Mouse (Mus musculus) cerebellum, adult 11 months (tissue): ENCODE data around the gene Apbb2.

ENCODE experiments used
- DNase-seq: peaks from one replicate; pipeline ENCODE4 v3.0.0; 2022

Gene Apbb2

GRCm38 (mm10) chr5:66545573-66546141, 72.9 kb downstream of the Apbb2 start:
- no peak for DNase-seq

GRCm38 (mm10) chr5:66543761-66544160, 74.8 kb downstream of the Apbb2 start:
- DNase-seq: no peak

- no peak for DNase-seq
Observed at GRCm38 (mm10) chr5:66543344-66543743, 75.2 kb downstream of the Apbb2 start.

GRCm38 (mm10) chr5:66542521-66542920, 76.1 kb downstream of the Apbb2 start:
- no peak for DNase-seq

GRCm38 (mm10) chr5:66541385-66541784, 77.2 kb downstream of the Apbb2 start:
- no peak for DNase-seq

- no peak for DNase-seq
Observed at GRCm38 (mm10) chr5:66540246-66540645, 78.3 kb downstream of the Apbb2 start.

- no peak for DNase-seq
Observed at GRCm38 (mm10) chr5:66537811-66538210, 80.8 kb downstream of the Apbb2 start.

GRCm38 (mm10) chr5:66536696-66537358, 81.8 kb downstream of the Apbb2 start:
- DNase-seq: no peak

GRCm38 (mm10) chr5:66535566-66536236, 82.9 kb downstream of the Apbb2 start:
- DNase-seq: no peak

GRCm38 (mm10) chr5:66533711-66534425, 84.7 kb downstream of the Apbb2 start:
- no peak for DNase-seq

- peak; percentile 50 for DNase-seq
Observed at GRCm38 (mm10) chr5:66532827-66533226, 85.8 kb downstream of the Apbb2 start.

- no peak for DNase-seq
Observed at GRCm38 (mm10) chr5:66530361-66530760, 88.2 kb downstream of the Apbb2 start.

GRCm38 (mm10) chr5:66529631-66530030, 89.0 kb downstream of the Apbb2 start:
- no peak for DNase-seq

GRCm38 (mm10) chr5:66528567-66528966, 90.0 kb downstream of the Apbb2 start:
- DNase-seq: no peak

GRCm38 (mm10) chr5:66527090-66527489, 91.5 kb downstream of the Apbb2 start:
- no peak for DNase-seq

GRCm38 (mm10) chr5:66525002-66525401, 93.6 kb downstream of the Apbb2 start:
- DNase-seq: no peak

- no peak for DNase-seq
Observed at GRCm38 (mm10) chr5:66523681-66524503, 94.7 kb downstream of the Apbb2 start.

- no peak for DNase-seq
Observed at GRCm38 (mm10) chr5:66521250-66521649, 97.3 kb downstream of the Apbb2 start.

GRCm38 (mm10) chr5:66519511-66519910, 99.1 kb downstream of the Apbb2 start:
- no peak for DNase-seq

- DNase-seq: no peak
Observed at GRCm38 (mm10) chr5:66518411-66519006, 100.1 kb downstream of the Apbb2 start.

- DNase-seq: no peak
Observed at GRCm38 (mm10) chr5:66517503-66517902, 101.1 kb downstream of the Apbb2 start.

- DNase-seq: no peak
Observed at GRCm38 (mm10) chr5:66516311-66516710, 102.3 kb downstream of the Apbb2 start.
